Mouse (Mus musculus): ENCODE data around the gene Ptgis. TPM values are rescaled to one million over a fixed set of nuclear protein-coding genes. Genes with fewer than 3 reads are reported as not detected.
A peak's percentile ranks its signal among the peaks of the same experiment; 100 is the strongest.

Ptgis gene
- polyA plus RNA-seq, 1 experiment from 2014 or later = 13.7 TPM

GRCm38 (mm10) chr2:167254808-167255207 lies 14.4 kb upstream of the Ptgis start:
- Histone ChIP-seq H3K9me3 (no peaks in the 10 kb centered on the region), H3K27me3 (replicated peaks; ENCODE audit: low read depth, poor library complexity, severe bottlenecking) (no peaks in the 10 kb centered on the region), H3K4me1 (peaks cover 42% of the 10 kb centered on the region), H3K36me3 (replicated peaks) (no peaks in the 10 kb centered on the region), H3K4me3 (no peak overlapping the region), H3K27ac (replicated peaks) (0 out of 2 replicates have a peak overlapping the region, but pooled peaks have one; percentile 40)
- 81% methylated on average over 6 of the region's 6 CpGs for WGBS
- DNase-seq (ENCODE audit: low spot score) = no peak

DNA sequence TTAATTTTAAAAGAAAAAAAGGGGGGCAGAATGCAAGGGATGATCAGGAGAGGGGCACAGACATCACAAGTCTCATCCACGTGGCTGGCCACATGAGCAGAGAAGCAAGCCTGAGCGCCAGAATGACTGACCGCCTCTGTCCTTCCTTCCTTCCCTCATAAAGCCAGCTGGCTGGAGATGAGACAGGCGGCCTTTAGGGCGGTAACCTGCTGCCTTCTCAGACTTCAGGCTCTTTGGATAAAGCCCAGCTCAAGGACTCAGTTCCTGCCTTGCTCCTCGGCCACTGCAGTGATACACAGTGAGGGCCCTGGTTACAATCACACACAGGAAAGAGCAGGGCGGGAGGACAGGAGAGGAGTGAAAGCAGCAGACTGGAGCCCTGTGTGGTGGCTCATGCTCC lies 13.8 kb upstream of the Ptgis start:
- no peaks in the 10 kb centered on the region for H3K36me3 ChIP-seq (replicated peaks)
- H3K4me1 ChIP-seq = peaks cover 46% of the 10 kb centered on the region
- no peaks in the 10 kb centered on the region for H3K27me3 ChIP-seq (replicated peaks; ENCODE audit: low read depth, poor library complexity, severe bottlenecking)
- H3K4me3 ChIP-seq = no peak overlapping the region
- peak overlapping the region; percentile 40; the same call in 1 of the 2 replicates for H3K27ac ChIP-seq (replicated peaks)
- no peaks in the 10 kb centered on the region for H3K9me3 ChIP-seq
- 73% methylated on average over 7 of the region's 7 CpGs for WGBS
- no peak for DNase-seq (ENCODE audit: low spot score)

DNA sequence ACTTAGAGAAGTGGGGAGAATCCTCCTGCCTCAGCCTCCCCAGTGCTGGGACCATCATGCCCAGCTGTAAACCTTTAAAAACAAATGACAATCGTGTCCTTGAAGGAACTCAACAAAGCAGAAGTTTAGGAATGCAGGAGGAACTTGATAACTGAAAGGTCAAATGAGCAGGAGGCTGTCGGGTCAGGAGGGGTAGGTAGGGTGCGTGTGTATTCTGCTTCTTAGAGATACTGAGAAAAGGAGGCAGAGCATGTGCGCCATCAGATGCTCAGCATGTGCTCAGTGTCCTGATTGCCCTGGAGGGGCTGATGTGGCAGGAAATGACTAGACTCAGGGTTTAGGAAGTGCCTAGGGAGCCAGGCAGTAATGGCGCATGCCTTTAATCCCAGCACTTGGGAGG lies 13.1 kb upstream of the Ptgis start:
- H3K4me3 ChIP-seq = no peak overlapping the region
- no peaks in the 10 kb centered on the region for H3K27me3 ChIP-seq (replicated peaks; ENCODE audit: low read depth, poor library complexity, severe bottlenecking)
- WGBS = 88% methylated on average over 5 of the region's 5 CpGs
- no peaks in the 10 kb centered on the region for H3K9me3 ChIP-seq
- no peaks in the 10 kb centered on the region for H3K36me3 ChIP-seq (replicated peaks)
- peaks cover 46% of the 10 kb centered on the region for H3K4me1 ChIP-seq
- DNase-seq (ENCODE audit: low spot score) = no peak
- H3K27ac ChIP-seq (replicated peaks) = no peak overlapping the region

- H3K27me3 ChIP-seq (replicated peaks; ENCODE audit: low read depth, poor library complexity, severe bottlenecking) = no peaks in the 10 kb centered on the region
- no peak overlapping the region for H3K4me3 ChIP-seq
- WGBS = 44% methylated on average over 3 of the region's 3 CpGs
- H3K9me3 ChIP-seq = no peaks in the 10 kb centered on the region
- no peak for DNase-seq (ENCODE audit: low spot score)
- H3K36me3 ChIP-seq (replicated peaks) = no peaks in the 10 kb centered on the region
- peak overlapping the region; percentile 75 for H3K27ac ChIP-seq (replicated peaks)
- peaks cover 53% of the 10 kb centered on the region for H3K4me1 ChIP-seq
Observed at GRCm38 (mm10) chr2:167252057-167252687, 11.8 kb upstream of the Ptgis start.

- WGBS = 35% methylated on average over 7 of the region's 7 CpGs
- H3K27ac ChIP-seq (replicated peaks) = peak overlapping the region; percentile 72
- H3K27me3 ChIP-seq (replicated peaks; ENCODE audit: low read depth, poor library complexity, severe bottlenecking) = no peaks in the 10 kb centered on the region
- no peaks in the 10 kb centered on the region for H3K9me3 ChIP-seq
- no peaks in the 10 kb centered on the region for H3K36me3 ChIP-seq (replicated peaks)
- H3K4me3 ChIP-seq = 0 out of 2 replicates have a peak overlapping the region, but pooled peaks have one; percentile 5
- H3K4me1 ChIP-seq = peaks cover 50% of the 10 kb centered on the region
- DNase-seq (ENCODE audit: low spot score) = peak; percentile 43
Observed at GRCm38 (mm10) chr2:167250736-167251337, 10.4 kb upstream of the Ptgis start.

GRCm38 (mm10) chr2:167250003-167250735 lies 9.8 kb upstream of the Ptgis start:
- H3K36me3 ChIP-seq (replicated peaks) = no peaks in the 10 kb centered on the region
- 0 out of 2 replicates have a peak overlapping the region, but pooled peaks have one; percentile 5 for H3K4me3 ChIP-seq
- H3K27me3 ChIP-seq (replicated peaks; ENCODE audit: low read depth, poor library complexity, severe bottlenecking) = no peaks in the 10 kb centered on the region
- H3K4me1 ChIP-seq = peaks cover 50% of the 10 kb centered on the region
- WGBS = 48% methylated on average over 11 of the region's 11 CpGs
- no peaks in the 10 kb centered on the region for H3K9me3 ChIP-seq
- peak overlapping the region; percentile 72 for H3K27ac ChIP-seq (replicated peaks)
- DNase-seq (ENCODE audit: low spot score) = no peak

GRCm38 (mm10) chr2:167249591-167249990 lies 9.2 kb upstream of the Ptgis start:
- no peaks in the 10 kb centered on the region for H3K27me3 ChIP-seq (replicated peaks; ENCODE audit: low read depth, poor library complexity, severe bottlenecking)
- peaks cover 50% of the 10 kb centered on the region for H3K4me1 ChIP-seq
- 46% methylated on average over 3 of the region's 3 CpGs for WGBS
- no peak for DNase-seq (ENCODE audit: low spot score)
- 0 out of 2 replicates have a peak, but pooled peaks cover 4% of the 10 kb centered on the region for H3K9me3 ChIP-seq
- no peaks in the 10 kb centered on the region for H3K36me3 ChIP-seq (replicated peaks)
- no peak overlapping the region for H3K4me3 ChIP-seq
- H3K27ac ChIP-seq (replicated peaks) = peak overlapping the region; percentile 72

DNA sequence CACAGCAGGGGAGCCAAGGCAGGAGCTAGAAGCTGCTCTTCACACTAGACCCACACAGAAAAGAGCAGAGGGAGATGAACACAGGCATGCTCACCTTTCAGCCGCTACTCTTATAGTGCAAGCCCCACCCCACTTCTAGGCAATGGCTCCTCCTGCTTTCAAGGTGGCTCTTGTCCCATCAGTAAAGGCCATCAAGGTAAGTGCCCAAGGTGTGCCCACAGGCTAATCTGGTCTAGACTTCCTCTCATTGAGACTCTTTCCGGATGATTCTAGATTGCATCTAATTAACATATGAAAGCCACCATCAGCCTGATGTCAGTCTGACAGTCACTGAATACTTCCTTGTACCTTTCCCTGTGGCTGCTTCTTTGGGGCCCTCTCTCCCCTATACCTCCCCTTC lies 7.4 kb upstream of the Ptgis start:
- H3K36me3 ChIP-seq (replicated peaks) = no peaks in the 10 kb centered on the region
- no peak overlapping the region for H3K4me3 ChIP-seq
- no peak for DNase-seq (ENCODE audit: low spot score)
- 52% methylated on average over 2 of the region's 2 CpGs for WGBS
- H3K4me1 ChIP-seq = peaks cover 42% of the 10 kb centered on the region
- no peaks in the 10 kb centered on the region for H3K27me3 ChIP-seq (replicated peaks; ENCODE audit: low read depth, poor library complexity, severe bottlenecking)
- 0 out of 2 replicates have a peak, but pooled peaks cover 4% of the 10 kb centered on the region for H3K9me3 ChIP-seq
- H3K27ac ChIP-seq (replicated peaks) = no peak overlapping the region

DNA sequence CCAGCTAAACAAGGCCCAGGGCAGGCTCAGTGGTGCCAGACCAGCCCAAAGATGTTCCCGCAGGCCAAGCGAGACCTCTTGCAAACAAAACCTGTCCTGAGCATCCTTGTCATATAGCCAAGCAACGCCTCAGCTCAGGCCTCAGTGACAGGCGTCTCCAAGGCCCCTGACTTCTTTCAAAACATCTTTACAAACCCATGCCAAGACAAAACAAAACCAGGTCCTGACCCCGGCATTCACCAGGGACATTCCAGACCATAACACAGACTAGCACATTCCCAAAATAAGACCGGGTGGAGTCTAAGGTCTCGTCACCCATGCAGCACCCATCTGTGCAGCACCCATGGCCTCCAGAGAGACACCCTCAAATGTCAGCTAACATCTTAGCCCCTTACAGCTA lies 6.3 kb upstream of the Ptgis start:
- no peak overlapping the region for H3K4me3 ChIP-seq
- 72% methylated on average over 7 of the region's 7 CpGs for WGBS
- H3K9me3 ChIP-seq = 0 out of 2 replicates have a peak, but pooled peaks cover 4% of the 10 kb centered on the region
- no peak overlapping the region for H3K27ac ChIP-seq (replicated peaks)
- DNase-seq (ENCODE audit: low spot score) = no peak
- H3K4me1 ChIP-seq = peaks cover 31% of the 10 kb centered on the region
- 0 out of 2 replicates have a peak, but pooled peaks cover 5% of the 10 kb centered on the region for H3K27me3 ChIP-seq (replicated peaks; ENCODE audit: low read depth, poor library complexity, severe bottlenecking)
- no peaks in the 10 kb centered on the region for H3K36me3 ChIP-seq (replicated peaks)

DNA sequence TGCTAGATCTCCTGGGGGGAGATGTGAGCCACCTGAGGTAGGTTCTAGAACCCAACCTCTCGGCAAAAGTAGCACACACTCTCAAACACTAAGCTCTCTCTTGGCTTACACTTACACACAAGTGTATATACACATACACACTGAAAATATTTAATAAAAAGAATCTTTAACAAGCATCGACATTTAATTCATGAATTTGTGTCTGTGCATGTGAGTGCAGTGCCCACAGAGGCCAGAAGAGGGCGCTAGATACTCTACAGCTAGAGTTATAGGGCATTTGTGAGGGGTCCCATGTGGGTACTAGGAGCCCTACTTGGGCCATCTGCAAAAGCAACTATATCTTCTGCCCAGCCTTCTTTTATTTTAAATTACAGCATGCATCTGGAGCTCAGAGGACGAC lies 4.5 kb upstream of the Ptgis start:
- 74% methylated on average over 4 of the region's 4 CpGs for WGBS
- peaks cover 17% of the 10 kb centered on the region; the same call in 1 of the 2 replicates for H3K27me3 ChIP-seq (replicated peaks; ENCODE audit: low read depth, poor library complexity, severe bottlenecking)
- no peak overlapping the region for H3K4me3 ChIP-seq
- H3K36me3 ChIP-seq (replicated peaks) = no peaks in the 10 kb centered on the region
- H3K9me3 ChIP-seq = 0 out of 2 replicates have a peak, but pooled peaks cover 4% of the 10 kb centered on the region
- H3K27ac ChIP-seq (replicated peaks) = no peak overlapping the region
- DNase-seq (ENCODE audit: low spot score) = no peak
- peaks cover 29% of the 10 kb centered on the region for H3K4me1 ChIP-seq

- H3K9me3 ChIP-seq = 0 out of 2 replicates have a peak, but pooled peaks cover 4% of the 10 kb centered on the region
- peaks cover 21% of the 10 kb centered on the region; the same call in 1 of the 2 replicates for H3K27me3 ChIP-seq (replicated peaks; ENCODE audit: low read depth, poor library complexity, severe bottlenecking)
Observed at GRCm38 (mm10) chr2:167243831-167244563, 3.6 kb upstream of the Ptgis start.

DNA sequence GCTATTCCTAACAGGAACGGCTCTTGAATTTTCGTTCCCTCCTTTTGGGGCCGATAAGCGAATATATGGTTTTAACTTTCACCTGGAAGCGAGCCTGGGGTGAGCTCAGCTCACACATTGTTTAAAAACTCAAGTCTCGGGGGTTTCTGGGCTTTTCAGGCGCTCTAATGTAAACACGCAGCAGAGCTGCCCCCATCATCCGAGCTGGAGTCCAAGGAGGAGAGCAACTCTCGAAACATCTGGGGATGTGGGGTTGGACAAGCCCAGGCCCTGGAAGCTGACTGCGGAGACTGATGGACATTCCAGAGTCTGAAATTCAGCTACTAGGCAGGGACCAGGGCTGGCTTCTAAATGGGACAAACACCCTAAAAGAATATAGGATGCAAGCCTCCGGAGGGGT lies 1.1 kb downstream of the Ptgis start:
- peak; percentile 50 for DNase-seq (ENCODE audit: low spot score)
- H3K27ac ChIP-seq (replicated peaks) = peak overlapping the region; percentile 86
- H3K4me1 ChIP-seq = peaks cover 47% of the 10 kb centered on the region
- H3K36me3 ChIP-seq (replicated peaks) = no peaks in the 10 kb centered on the region
- WGBS = 15% methylated on average over 12 of the region's 12 CpGs
- no peaks in the 10 kb centered on the region for H3K9me3 ChIP-seq
- H3K27me3 ChIP-seq (replicated peaks; ENCODE audit: low read depth, poor library complexity, severe bottlenecking) = peaks cover 26% of the 10 kb centered on the region
- H3K4me3 ChIP-seq = peak overlapping the region; percentile 72

More at GRCm38 (mm10) chr2:167243831-167244563, 3.6 kb upstream of the Ptgis start:
- Histone ChIP-seq H3K4me3 (no peak overlapping the region), H3K36me3 (replicated peaks) (no peaks in the 10 kb centered on the region), H3K4me1 (peaks cover 33% of the 10 kb centered on the region), H3K27ac (replicated peaks) (no peak overlapping the region)
- no peak for DNase-seq (ENCODE audit: low spot score)
- 89% methylated on average over 4 of the region's 4 CpGs for WGBS
